In genomic region chr16:12052051-12052450, GRCm38 (mm10) we compare ENCODE assay signal across 25 mouse cellular contexts.
DNase-seq lines count a peak whose midpoint lies in the region; ATAC-seq and TF ChIP-seq lines count a peak whose summit lies in the region.
"Had no signal": no experiment of that assay in that cellular context is flagged by ENCODE, and none has a peak within 500 bp of the region (broad histone marks: within the 10 kb centered on the region; RNA-seq: fewer than 3 reads in every experiment).

No protein-coding gene starts in this region.

- H3K4me1 ChIP-seq in heart, embryonic 10.5 days = no peaks in the 10 kb centered on the region
- peaks cover 32% of the 10 kb centered on the region for H3K4me1 ChIP-seq in liver, embryonic 13.5 days (replicated peaks)
- H3K4me1 ChIP-seq: embryonic facial prominence, embryonic 10.5 days; intestine, embryonic 15.5 days; limb, embryonic 15.5 days; midbrain, embryonic 12.5 days; neural tube, embryonic 15.5 days had no signal

- no peak overlapping the region for H3K9ac ChIP-seq in liver, embryonic 13.5 days
- H3K9ac ChIP-seq: intestine, embryonic 15.5 days; limb, embryonic 15.5 days; midbrain, embryonic 12.5 days; neural tube, embryonic 15.5 days had no signal

- no peak overlapping the region for H3K27ac ChIP-seq in heart, embryonic 10.5 days
- H3K27ac ChIP-seq in liver, embryonic 13.5 days = peak overlapping the region; percentile 74
- no peak overlapping the region for H3K27ac ChIP-seq in gastrocnemius, adult 2 months
- H3K27ac ChIP-seq: embryonic facial prominence, embryonic 10.5 days; intestine, embryonic 15.5 days; left cerebral cortex, adult 2 months; limb, embryonic 15.5 days; macrophage; midbrain, embryonic 12.5 days; neural tube, embryonic 15.5 days had no signal

- H3K4me3 ChIP-seq in heart, embryonic 10.5 days = no peak overlapping the region
- H3K4me3 ChIP-seq in liver, embryonic 13.5 days (replicated peaks) = no peak overlapping the region
- H3K4me3 ChIP-seq in gastrocnemius, adult 2 months = no peak overlapping the region
- H3K4me3 ChIP-seq: embryonic facial prominence, embryonic 10.5 days; intestine, embryonic 15.5 days; left cerebral cortex, adult 2 months; limb, embryonic 15.5 days; midbrain, embryonic 12.5 days; neural tube, embryonic 15.5 days had no signal

- peak; percentile 96 for ATAC-seq in liver, embryonic 13.5 days (ENCODE audit: low read depth)
- ATAC-seq in megakaryocyte-erythroid progenitor cell, adult 5-6 weeks (replicated peaks; ENCODE audit: low FRiP score, low TSS enrichment, poor library complexity, severe bottlenecking) = peak; percentile 77
- ATAC-seq: CD4-positive, CD25-positive, alpha-beta regulatory T cell, adult 4 months; hindbrain, embryonic 16.5 days; intestine, embryonic 15.5 days; lung, postnatal 0 days had no signal

- intact Hi-C loops in gastrocnemius, adult 2 months (cut with DNase I) = no loop called here

- WGBS in heart, embryonic 10.5 days = 76% methylated on average over 1 of the region's 1 CpGs
- WGBS in liver, embryonic 13.5 days (ENCODE audit: insufficient replicate concordance) = 18% methylated on average over 1 of the region's 1 CpGs

- peak; percentile 85 for DNase-seq in heart, embryonic 10.5 days (ENCODE audit: low spot score)
- DNase-seq in heart, adult 11 months = no peak
- peak; percentile 66 for DNase-seq in c-Kit-positive CD71-positive TER-119-negative erythroid progenitor cells, embryonic 14.5 days (ENCODE audit: low read depth)
- DNase-seq in liver, embryonic 13.5 days = peak; percentile 80
- DNase-seq in right cerebral cortex, adult 2 months (ENCODE audit: low spot score in 2 of 2) = no peak
- DNase-seq in gastrocnemius, adult 2 months = no peak
- DNase-seq: adrenal gland, postnatal 14 days; cerebellum, adult 11 months; cerebellum, adult 9-11 months; kidney, adult 8-10 months; kidney, postnatal 10 days; right cerebral cortex, postnatal 25 days; spleen, adult 18-20 months; thymus, postnatal 25 days had no signal

- no peaks in the 10 kb centered on the region for H3K9me3 ChIP-seq in heart, embryonic 10.5 days
- no peaks in the 10 kb centered on the region for H3K9me3 ChIP-seq in liver, embryonic 13.5 days (replicated peaks)
- H3K9me3 ChIP-seq: embryonic facial prominence, embryonic 10.5 days; intestine, embryonic 15.5 days; limb, embryonic 15.5 days; midbrain, embryonic 12.5 days; neural tube, embryonic 15.5 days had no signal

- TF ChIP-seq CTCF in gastrocnemius, adult 2 months (IDR thresholded peaks at IDR 0.05) = no peak

- no peaks in the 10 kb centered on the region for H3K27me3 ChIP-seq in heart, embryonic 10.5 days (ENCODE audit: insufficient read depth, poor library complexity, severe bottlenecking)
- H3K27me3 ChIP-seq in liver, embryonic 13.5 days = no peaks in the 10 kb centered on the region
- H3K27me3 ChIP-seq: intestine, embryonic 15.5 days; limb, embryonic 15.5 days; midbrain, embryonic 12.5 days; neural tube, embryonic 15.5 days had no signal

- H3K36me3 ChIP-seq in heart, embryonic 10.5 days = no peaks in the 10 kb centered on the region
- H3K36me3 ChIP-seq in liver, embryonic 13.5 days = no peaks in the 10 kb centered on the region
- H3K36me3 ChIP-seq: embryonic facial prominence, embryonic 10.5 days; intestine, embryonic 15.5 days; limb, embryonic 15.5 days; midbrain, embryonic 12.5 days; neural tube, embryonic 15.5 days had no signal

- peak overlapping the region; percentile 30 for H3K4me2 ChIP-seq in liver, embryonic 13.5 days
- H3K4me2 ChIP-seq: intestine, embryonic 15.5 days; limb, embryonic 15.5 days; midbrain, embryonic 12.5 days; neural tube, embryonic 15.5 days had no signal

Comparison
In these comparisons a context has a peak if more than half of its experiments do, and no peak if none do; other contexts are left out.
1. DNase-seq: peak in heart, embryonic 10.5 days (single experiment), c-Kit-positive CD71-positive TER-119-negative erythroid progenitor cells, embryonic 14.5 days (single experiment) and liver, embryonic 13.5 days (single experiment); none in heart, adult 11 months (single experiment), right cerebral cortex, adult 2 months (0 of 2) and gastrocnemius, adult 2 months (single experiment).